Mouse (Mus musculus) spleen, adult 2 months (tissue): Measurements from ENCODE around the gene Phb2.

Source experiments
- CTCF ChIP-seq: fragments of 200-500 bp; IDR thresholded peaks from 2 replicates; pipeline ENCODE4 v1.5.1; 2011; ENCODE audit warnings: mild to moderate bottlenecking, inconsistent platforms; ENCODE audit not compliant: insufficient read depth, insufficient read length, insufficient replicate concordance; ENCODE audit errors: extremely low read depth
- POLR2A ChIP-seq: fragments of 200-500 bp; IDR thresholded peaks from 2 replicates; pipeline ENCODE4 v1.6.1; 2011; ENCODE audit warnings: low read depth, low read length, inconsistent platforms

DNA sequence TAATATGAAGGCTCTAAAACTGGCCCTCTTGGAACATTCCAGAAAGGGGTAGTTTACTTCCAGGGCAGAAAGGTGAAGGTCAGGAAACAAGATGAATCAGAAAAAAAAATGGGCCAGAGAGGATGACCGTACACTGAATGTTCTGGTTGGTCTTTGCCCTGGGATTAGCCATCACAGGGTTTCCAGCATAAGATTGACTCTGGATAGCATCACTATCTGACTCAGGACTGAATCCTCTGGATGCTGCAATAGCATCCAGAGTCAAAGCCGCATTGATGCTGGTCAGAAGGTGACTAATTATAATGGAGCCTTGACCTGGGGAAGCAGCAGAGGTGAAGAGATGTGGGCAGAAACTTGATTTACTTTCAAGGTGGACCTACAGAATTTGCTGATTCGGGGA is 23.1 kb upstream of the Phb2 start:
- TF ChIP-seq POLR2A (no peak), CTCF (no peak)
